In genomic region chr6:51454949-51455348, GRCm38 (mm10) we compare ENCODE assay signal across 2 mouse cellular contexts.
TF ChIP-seq lines count a peak whose summit lies in the region.

No protein-coding gene starts in this region.

TF ChIP-seq in MEL, 35 proteins besides CTCF, POLR2A, EP300 and RAD21:
- TF ChIP-seq USF1 (IDR thresholded peaks at IDR 0.05; ENCODE audit: low read depth, low read length) (peak; percentile 15; the same call in 1 of the 2 replicates), POLR2AphosphoS5 (IDR thresholded peaks at IDR 0.05; ENCODE audit: borderline replicate concordance, low read depth, low read length) (peak; percentile 81; the same call in 1 of the 2 replicates), MXI1 (IDR thresholded peaks at IDR 0.05; ENCODE audit: low read depth, low read length) (no peak), BHLHE40 (IDR thresholded peaks at IDR 0.05; ENCODE audit: borderline replicate concordance, low read depth, low read length) (peak; percentile 88), POLR2AphosphoS2 (IDR thresholded peaks at IDR 0.05; ENCODE audit: low read length) (peak; percentile 64; the same call in 1 of the 2 replicates), UBTF (IDR thresholded peaks at IDR 0.05; ENCODE audit: borderline replicate concordance, insufficient read depth, low read depth, low read length) (no peak), NRF1 (IDR thresholded peaks at IDR 0.05; ENCODE audit: insufficient read depth, low read depth, low read length, poor library complexity, severe bottlenecking) (no peak), ETS1 (IDR thresholded peaks at IDR 0.05; ENCODE audit: low read depth, low read length) (no peak), RCOR1 (IDR thresholded peaks at IDR 0.05; ENCODE audit: low read depth, low read length) (no peak), JUND (IDR thresholded peaks at IDR 0.05; ENCODE audit: low read depth, low read length) (no peak), MEF2A (IDR thresholded peaks at IDR 0.05; ENCODE audit: extremely low read depth, insufficient replicate concordance, low read depth, low read length, poor library complexity, severe bottlenecking) (no peak), NELFE (IDR thresholded peaks at IDR 0.05; ENCODE audit: low read depth, low read length) (no peak), GATA1 (IDR thresholded peaks at IDR 0.05; ENCODE audit: low read depth, low read length) (no peak), TAL1 (IDR thresholded peaks at IDR 0.05; ENCODE audit: low read length) (no peak), MAX (IDR thresholded peaks at IDR 0.05; ENCODE audit: low read length) (0 out of 2 replicates have a peak, but pooled peaks have one; percentile 21), MAFK (IDR thresholded peaks at IDR 0.05; ENCODE audit: borderline replicate concordance, low read depth, low read length) (0 out of 2 replicates have a peak, but pooled peaks have one; percentile 25), CHD1 (IDR thresholded peaks at IDR 0.05; ENCODE audit: low read depth, low read length) (no peak), MYB (IDR thresholded peaks at IDR 0.05; ENCODE audit: low read depth, low read length) (no peak), USF2 (IDR thresholded peaks at IDR 0.05; ENCODE audit: borderline replicate concordance in 1 of 2, insufficient read depth in 1 of 2, low read depth in 1 of 2, low read length in 2 of 2) (no peak), ZNF384 (IDR thresholded peaks at IDR 0.05; ENCODE audit: low read depth, low read length) (no peak), ELF1 (IDR thresholded peaks at IDR 0.05; ENCODE audit: low read depth, low read length) (no peak), ZKSCAN1 (IDR thresholded peaks at IDR 0.05; ENCODE audit: low read depth, low read length) (0 out of 2 replicates have a peak, but pooled peaks have one; percentile 27), ZMIZ1 (IDR thresholded peaks at IDR 0.05; ENCODE audit: low read depth, low read length) (peak; percentile 57; the same call in 1 of the 2 replicates), MYC (IDR thresholded peaks at IDR 0.05; ENCODE audit: low read depth, low read length) (no peak), SMC3 (IDR thresholded peaks at IDR 0.05; ENCODE audit: low read depth, low read length) (0 out of 2 replicates have a peak, but pooled peaks have one; percentile 5), CHD2 (IDR thresholded peaks at IDR 0.05; ENCODE audit: low read length) (0 out of 2 replicates have a peak, but pooled peaks have one; percentile 24), E2F4 (IDR thresholded peaks at IDR 0.05; ENCODE audit: borderline replicate concordance, low read depth, low read length) (no peak), TBP (IDR thresholded peaks at IDR 0.05; ENCODE audit: low read depth, low read length) (no peak)

TF ChIP-seq in myocyte, 11 proteins besides CTCF, POLR2A, EP300 and RAD21 (continued from another document):
- TF ChIP-seq POLR2AphosphoS2 (IDR thresholded peaks at IDR 0.05; ENCODE audit: insufficient read length, low read depth) = peak; percentile 60
